Mouse (Mus musculus) hindbrain, postnatal 0 days (tissue): ENCODE measurements around the gene Zfp827. TPM values are rescaled to one million over a fixed set of nuclear protein-coding genes. Genes with fewer than 3 reads are reported as not detected.
A peak's percentile ranks its signal among the peaks of the same experiment; 100 is the strongest.

ENCODE experiments used
- ATAC-seq: fragments of 200-750 bp; cut with Nextera tagmentation; 2 replicates; pipeline ENCODE4 v1.8.0; 2017; ENCODE audit warnings: mild to moderate bottlenecking, moderate TSS enrichment, moderate library complexity
- DNase-seq: peaks from one replicate; pipeline ENCODE4 v3.0.0-alpha.2; 2015; ENCODE audit warnings: low spot score
- H3K27ac ChIP-seq: fragments of 300-500 bp; sonication (generic); 2 replicates; pipeline ENCODE4 v1.5.1; 2014; ENCODE audit warnings: mild to moderate bottlenecking
- H3K27me3 ChIP-seq: fragments of 300-500 bp; sonication (generic); 2 replicates; pipeline ENCODE4 v1.6.1; 2014; ENCODE audit warnings: low read length, mixed read lengths; ENCODE audit not compliant: insufficient read depth
- H3K36me3 ChIP-seq: fragments of 300-500 bp; sonication (generic); 2 replicates; pipeline ENCODE4 v1.6.1; 2014; ENCODE audit warnings: low read length, mixed read lengths; ENCODE audit not compliant: insufficient read depth
- H3K4me1 ChIP-seq: fragments of 300-500 bp; sonication (generic); 2 replicates; pipeline ENCODE4 v1.6.1; 2014; ENCODE audit warnings: antibody characterized with exemption, low read length, mixed read lengths; ENCODE audit not compliant: insufficient read depth
- H3K4me2 ChIP-seq: fragments of 300-500 bp; sonication (generic); 2 replicates; pipeline ENCODE4 v1.6.1; 2014; ENCODE audit warnings: low read depth, mild to moderate bottlenecking, low read length, moderate library complexity, mixed read lengths
- H3K4me3 ChIP-seq: fragments of 300-500 bp; sonication (generic); 2 replicates; pipeline ENCODE4 v1.5.1; 2014; ENCODE audit warnings: low read length
- H3K9ac ChIP-seq: fragments of 300-500 bp; sonication (generic); replicated peaks from 2 replicates; pipeline ENCODE4 v1.6.1; 2014; ENCODE audit warnings: mild to moderate bottlenecking, low read length, moderate library complexity, mixed read lengths
- H3K9me3 ChIP-seq: fragments of 300-500 bp; sonication (generic); 2 replicates; pipeline ENCODE4 v1.6.1; 2016; ENCODE audit warnings: low read length, mixed read lengths
- CTCF ChIP-seq: IDR thresholded peaks from 2 replicates; pipeline ENCODE4 v1.5.1; 2016; ENCODE audit warnings: antibody characterized with exemption, control low read depth, low read depth
- WGBS: fragments of 180-500 bp; shearing (Covaris S2); extraction: QIAGEN DNeasy Blood & Tissue Kit; methylation state at CpG from one replicate; pipeline ENCODE4 v1.1.7; 2014; 5-methylcytosine and 5-hydroxymethylcytosine counted together
- polyA plus RNA-seq: library from polyadenylated mRNA; unstranded; fragments of >200 nt; fragmentation: Nextera tagmentation; extraction: Ambion mirVana; gene quantifications from 2 replicates; pipeline ENCODE4 v1.2.1, GENCODE M21; 2015
- total RNA-seq: library from RNA; depleted of rRNA; stranded (reverse); fragments of >200 nt; gene quantifications from 2 replicates; pipeline ENCODE4 v1.2.3, GENCODE M21; 2014

Zfp827 gene
- total and polyA plus RNA-seq, 2 experiments from 2014 or later, result 6.8 to 33.0 TPM

DNA sequence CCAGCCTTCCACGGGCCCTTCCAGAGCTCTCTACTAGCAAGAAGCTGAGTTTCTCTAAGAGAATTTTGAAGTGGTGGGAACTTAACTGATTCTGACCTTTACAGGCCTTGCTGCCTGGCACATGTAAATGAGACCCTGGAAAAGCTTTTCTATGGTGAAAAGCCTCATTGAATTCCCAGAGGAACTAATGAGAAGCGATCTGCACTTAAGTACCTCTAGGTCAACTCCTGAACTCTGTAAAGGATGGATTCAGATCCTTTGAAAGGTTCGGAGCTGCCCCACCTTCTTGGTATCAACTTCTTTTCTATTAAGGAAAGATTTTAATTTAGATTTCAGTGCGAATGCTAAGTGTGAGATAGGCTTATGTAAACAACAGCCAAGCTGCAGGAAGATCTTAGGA, 147.8 kb downstream of the Zfp827 start:
- Histone ChIP-seq H3K27ac (no peak overlapping the region), H3K9me3 (no peaks in the 10 kb centered on the region), H3K9ac (no peak overlapping the region), H3K36me3 (peaks cover 7% of the 10 kb centered on the region), H3K4me2 (no peak overlapping the region), H3K27me3 (no peaks in the 10 kb centered on the region), H3K4me1 (0 out of 2 replicates have a peak, but pooled peaks cover 2% of the 10 kb centered on the region), H3K4me3 (no peak overlapping the region)
- DNase-seq, result no peak
- 63% methylated on average over 4 of the region's 4 CpGs for WGBS
- no peak for TF ChIP-seq CTCF
- ATAC-seq, result no peak

DNA sequence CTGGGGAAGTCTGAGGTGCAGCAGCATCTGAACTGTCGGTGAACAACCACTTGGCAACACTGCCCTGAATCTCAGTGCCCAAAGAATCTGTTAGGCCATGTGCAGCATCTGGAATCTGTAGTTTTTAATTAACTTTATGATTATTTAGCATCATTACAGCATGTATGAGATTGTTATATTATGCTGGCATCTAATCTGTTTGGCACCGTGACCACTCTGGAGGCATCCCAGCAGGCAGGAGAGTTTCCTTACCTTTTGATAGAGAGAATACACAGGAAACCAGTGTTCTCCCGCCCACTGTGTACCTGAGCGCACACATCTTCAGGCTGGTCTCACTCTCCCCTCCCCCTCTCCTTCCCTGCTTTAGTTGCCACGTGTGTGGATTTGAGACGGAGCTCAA, 151.4 kb downstream of the Zfp827 start:
- Histone ChIP-seq H3K36me3 (peaks cover 10% of the 10 kb centered on the region), H3K9ac (no peak overlapping the region), H3K9me3 (no peaks in the 10 kb centered on the region), H3K27me3 (no peaks in the 10 kb centered on the region), H3K27ac (no peak overlapping the region), H3K4me2 (no peak overlapping the region), H3K4me1 (no peaks in the 10 kb centered on the region), H3K4me3 (no peak overlapping the region)
- ATAC-seq (peak; percentile 28; the same call in 1 of the 2 replicates), DNase-seq (no peak)
- TF ChIP-seq CTCF, result no peak
- WGBS, result 70% methylated on average over 6 of the region's 6 CpGs

DNA sequence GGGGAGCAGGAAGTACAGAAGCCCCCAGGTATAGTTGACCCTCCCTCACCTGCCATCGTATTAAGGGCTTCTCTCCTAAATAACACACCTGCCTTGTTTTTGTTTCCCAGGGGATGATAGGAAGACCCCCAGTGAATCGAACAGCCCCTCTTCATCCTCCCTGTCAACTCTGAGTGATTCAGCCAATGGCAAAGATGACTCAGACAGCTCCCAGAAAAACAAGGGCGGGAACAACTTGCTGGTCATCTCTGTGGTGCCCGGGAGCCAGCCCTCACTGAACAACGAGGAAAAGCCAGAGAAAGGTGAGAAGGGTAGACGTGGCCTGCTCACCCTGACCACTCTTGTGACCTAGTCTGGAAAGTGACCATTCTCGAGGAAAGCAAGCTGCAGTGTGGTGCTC, 157.3 kb downstream of the Zfp827 start:
- Histone ChIP-seq H3K9ac (no peak overlapping the region), H3K27ac (no peak overlapping the region), H3K9me3 (no peaks in the 10 kb centered on the region), H3K4me1 (no peaks in the 10 kb centered on the region), H3K4me3 (no peak overlapping the region), H3K36me3 (peaks cover 12% of the 10 kb centered on the region), H3K4me2 (no peak overlapping the region), H3K27me3 (no peaks in the 10 kb centered on the region)
- DNase-seq (no peak), ATAC-seq (no peak)
- WGBS, result 89% methylated on average over 7 of the region's 7 CpGs
- no peak for TF ChIP-seq CTCF

DNA sequence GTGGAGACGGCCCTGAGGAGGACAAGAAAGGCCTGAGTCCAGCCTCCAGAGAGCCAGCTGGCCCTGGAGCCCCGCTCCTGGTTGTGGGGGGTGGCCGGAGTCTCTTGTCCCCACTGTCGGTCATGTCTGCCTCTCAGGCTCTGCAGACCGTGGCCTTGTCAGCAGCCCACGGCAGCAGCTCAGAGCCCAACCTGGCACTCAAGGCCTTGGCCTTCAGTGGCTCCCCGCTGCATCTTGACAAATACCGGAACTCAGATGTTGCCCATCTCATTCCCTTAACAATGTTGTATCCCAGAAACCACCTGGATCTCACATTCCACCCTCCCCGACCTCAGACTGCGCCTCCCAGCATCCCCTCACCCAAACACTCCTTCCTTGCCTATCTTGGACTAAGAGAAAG, 161.8 kb downstream of the Zfp827 start:
- no peak overlapping the region for H3K27ac ChIP-seq
- H3K9ac ChIP-seq, result no peak overlapping the region
- H3K4me2 ChIP-seq, result no peak overlapping the region
- no peaks in the 10 kb centered on the region for H3K4me1 ChIP-seq
- ATAC-seq (no peak), DNase-seq (no peak)
- WGBS, result 87% methylated on average over 10 of the region's 10 CpGs
- no peaks in the 10 kb centered on the region for H3K9me3 ChIP-seq
- no peak overlapping the region for H3K4me3 ChIP-seq
- TF ChIP-seq CTCF, result no peak
- H3K36me3 ChIP-seq, result peaks cover 16% of the 10 kb centered on the region
- no peaks in the 10 kb centered on the region for H3K27me3 ChIP-seq

DNA sequence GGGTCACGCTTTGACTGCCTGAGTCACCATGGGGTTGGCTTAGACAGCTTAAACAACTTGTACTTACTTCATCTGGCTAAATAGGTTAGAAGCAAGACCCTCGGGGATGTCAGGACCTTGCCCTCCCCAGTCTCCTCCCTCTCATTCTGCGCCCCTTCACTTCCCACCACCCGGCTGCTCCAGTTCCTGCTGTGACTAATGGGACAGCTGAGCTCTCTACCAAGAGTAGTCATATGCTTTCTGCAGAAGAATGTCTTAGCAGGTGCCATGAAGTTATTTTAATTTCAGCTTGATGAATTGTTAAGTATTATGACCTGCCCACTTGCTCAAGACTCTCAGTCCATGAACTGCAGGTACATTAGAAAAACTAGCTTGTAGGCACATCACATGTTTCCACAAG, 168.2 kb downstream of the Zfp827 start:
- H3K4me2 ChIP-seq, result no peak overlapping the region
- H3K4me3 ChIP-seq, result no peak overlapping the region
- H3K27ac ChIP-seq, result no peak overlapping the region
- ATAC-seq (no peak), DNase-seq (no peak)
- no peak overlapping the region for H3K9ac ChIP-seq
- H3K9me3 ChIP-seq, result no peaks in the 10 kb centered on the region
- WGBS, result 70% methylated on average over 4 of the region's 4 CpGs
- H3K4me1 ChIP-seq, result peaks cover 3% of the 10 kb centered on the region; the same call in 1 of the 2 replicates
- no peak for TF ChIP-seq CTCF
- H3K27me3 ChIP-seq, result no peaks in the 10 kb centered on the region
- peaks cover 4% of the 10 kb centered on the region; the same call in 1 of the 2 replicates for H3K36me3 ChIP-seq

DNA sequence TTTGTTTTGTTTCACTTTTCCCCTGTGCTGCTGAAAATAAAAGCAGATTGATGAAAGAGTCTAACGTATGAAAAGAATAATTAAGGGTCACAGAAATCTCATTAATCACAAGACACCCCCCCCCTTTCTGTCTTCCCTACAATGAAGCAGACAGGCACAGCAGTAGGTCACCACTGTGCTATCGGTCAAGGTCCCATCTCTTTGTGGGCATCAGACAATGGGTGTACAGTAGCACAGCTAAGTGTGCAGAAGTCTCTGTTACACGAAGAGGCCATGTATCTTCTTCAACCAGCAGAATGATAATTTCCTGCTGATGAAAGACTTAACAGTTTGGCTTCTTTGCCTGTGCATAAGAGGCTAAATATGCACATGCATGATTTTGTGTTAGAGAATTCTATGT, 170.4 kb downstream of the Zfp827 start:
- no peak overlapping the region for H3K9ac ChIP-seq
- ATAC-seq, result no peak
- no peaks in the 10 kb centered on the region for H3K9me3 ChIP-seq
- H3K4me1 ChIP-seq, result peaks cover 3% of the 10 kb centered on the region; the same call in 1 of the 2 replicates
- H3K27ac ChIP-seq, result no peak overlapping the region
- no peak overlapping the region for H3K4me2 ChIP-seq
- DNase-seq, result no peak
- no peak overlapping the region for H3K4me3 ChIP-seq
- H3K36me3 ChIP-seq, result no peaks in the 10 kb centered on the region
- TF ChIP-seq CTCF, result no peak
- no peaks in the 10 kb centered on the region for H3K27me3 ChIP-seq
- WGBS, result 32% methylated on average over 3 of the region's 3 CpGs

DNA sequence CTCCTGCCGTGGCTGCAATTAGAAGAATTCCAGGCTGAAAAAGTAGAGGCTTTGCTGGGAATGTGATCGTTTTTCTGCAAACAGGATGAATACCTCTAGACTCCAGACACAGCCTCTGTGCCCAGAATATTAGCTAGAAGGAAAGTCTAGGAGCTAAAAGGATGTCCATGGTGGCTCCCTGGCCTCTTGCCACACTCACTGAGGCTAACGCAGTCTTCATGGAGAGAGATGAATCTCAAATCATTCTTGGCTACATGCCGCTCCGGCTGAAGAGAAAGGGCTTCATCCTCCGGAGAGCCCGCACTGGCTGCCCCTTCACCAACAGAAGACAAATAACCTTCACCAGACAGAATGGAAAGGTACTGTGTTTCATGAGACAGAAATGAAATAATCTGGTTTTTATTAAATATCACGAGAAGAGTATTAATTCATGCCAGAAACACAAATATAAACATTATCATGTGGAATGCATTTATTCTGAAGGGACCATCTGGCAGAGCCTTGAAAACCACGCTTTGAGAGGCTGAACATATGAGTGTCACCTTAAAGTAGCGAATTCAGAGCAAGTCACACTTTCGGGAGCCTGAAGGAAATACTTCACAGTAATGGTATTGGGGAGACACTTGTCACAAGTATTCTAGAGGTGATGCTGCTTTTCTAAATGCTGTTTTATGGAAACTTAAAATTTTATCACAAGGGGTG, 173.4 kb downstream of the Zfp827 start:
- Histone ChIP-seq H3K27ac (no peak overlapping the region), H3K9me3 (no peaks in the 10 kb centered on the region), H3K27me3 (no peaks in the 10 kb centered on the region), H3K4me3 (no peak overlapping the region), H3K4me2 (no peak overlapping the region), H3K4me1 (peaks cover 3% of the 10 kb centered on the region; the same call in 1 of the 2 replicates), H3K9ac (no peak overlapping the region), H3K36me3 (no peaks in the 10 kb centered on the region)
- ATAC-seq, result no peak
- TF ChIP-seq CTCF, result no peak
- 48% methylated on average over 11 of the region's 11 CpGs for WGBS
- peak; percentile 56 for DNase-seq
